Mouse (Mus musculus) thymus, adult 2 months (tissue): ENCODE measurements around the gene Gm5941. TPM values are rescaled to one million over a fixed set of nuclear protein-coding genes. Genes with fewer than 3 reads are reported as not detected.
"Not testable (repeated sequence)": the region's sequence is repeated elsewhere in the genome, so short reads cannot be mapped to it uniquely, and the experiment has no call there.

Experiments used
- DNase-seq: peaks from one replicate; pipeline ENCODE4 v3.0.0; 2021
- H3K27ac ChIP-seq: fragments of 200-500 bp; 2 replicates; pipeline ENCODE4 v1.5.1; 2012; ENCODE audit warnings: low read length, control low read depth; ENCODE audit not compliant: control insufficient read depth, insufficient read depth
- H3K27me3 ChIP-seq: fragments of 200-500 bp; 2 replicates; pipeline ENCODE4 v1.6.1; 2012; ENCODE audit warnings: mild to moderate bottlenecking, low read length, moderate library complexity, mixed read lengths; ENCODE audit not compliant: control insufficient read depth, insufficient read depth
- H3K36me3 ChIP-seq: fragments of 200-500 bp; 2 replicates; pipeline ENCODE4 v1.6.1; 2012; ENCODE audit warnings: mild to moderate bottlenecking, low read length, moderate library complexity; ENCODE audit not compliant: control insufficient read depth, insufficient read depth
- H3K4me1 ChIP-seq: fragments of 200-500 bp; replicated peaks from 2 replicates; pipeline ENCODE4 v1.6.1; 2012; ENCODE audit warnings: low read length; ENCODE audit not compliant: control insufficient read depth, insufficient read depth
- H3K4me3 ChIP-seq: fragments of 200-500 bp; 2 replicates; pipeline ENCODE4 v1.5.1; 2012; ENCODE audit warnings: mild to moderate bottlenecking, low read length, control low read depth, moderate library complexity; ENCODE audit not compliant: control insufficient read depth, insufficient read depth
- CTCF ChIP-seq: fragments of 200-500 bp; IDR thresholded peaks from 2 replicates; pipeline ENCODE4 v1.5.1; 2012; ENCODE audit warnings: mild to moderate bottlenecking, control low read depth, low read length, moderate library complexity, borderline replicate concordance; ENCODE audit not compliant: control insufficient read depth, poor library complexity, insufficient read depth; ENCODE audit errors: extremely low read depth
- POLR2A ChIP-seq: fragments of 200-500 bp; IDR thresholded peaks from 2 replicates; pipeline ENCODE4 v1.6.1; 2012; ENCODE audit warnings: mild to moderate bottlenecking, low read length, control low read depth, moderate library complexity; ENCODE audit not compliant: control insufficient read depth, poor library complexity, insufficient read depth; ENCODE audit errors: extremely low read depth
- WGBS: fragments of 180-500 bp; shearing (Covaris S2); methylation state at CpG from one replicate; pipeline ENCODE4 v1.1.7; 2018; 5-methylcytosine and 5-hydroxymethylcytosine counted together
- polyA plus RNA-seq: library from polyadenylated mRNA; depleted of rRNA; stranded (reverse); fragments of >200 nt; gene quantifications from 2 replicates; pipeline ENCODE4 v1.2.3, GENCODE M21; 2012; rRNA removed

The Gm5941 gene
- not detected in 2 replicates for polyA plus RNA-seq

DNA sequence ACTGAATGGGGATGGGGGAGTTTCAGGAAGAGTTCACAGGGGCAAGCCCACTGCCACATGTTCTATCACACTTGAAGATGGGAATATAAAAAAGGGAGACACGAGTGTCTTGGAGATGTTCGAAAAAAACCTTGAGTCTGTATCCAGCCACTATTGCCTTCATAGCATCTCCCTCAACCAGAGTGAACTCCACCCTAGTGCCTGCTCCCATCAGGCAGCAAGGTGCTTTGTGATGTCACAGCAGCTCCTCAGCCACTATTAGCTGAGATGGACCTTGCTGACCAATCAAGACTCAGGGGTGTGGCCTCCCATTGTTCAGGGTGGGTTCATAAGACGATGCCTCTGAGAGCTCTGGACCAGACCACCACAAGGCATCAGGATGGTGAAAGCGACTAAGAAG, at the start of gene Gm5941:
Gene Gm5941, plus strand, starts transcription at position 301 of the 400 bp plus-strand sequence.
- not testable (repeated sequence) for H3K4me1 ChIP-seq, H3K27me3 ChIP-seq, DNase-seq, H3K27ac ChIP-seq, H3K36me3 ChIP-seq, H3K4me3 ChIP-seq
- 95% methylated on average over 4 of the region's 4 CpGs for WGBS

GRCm38 (mm10) chrX:92460496-92460895, 29.3 kb upstream of the Gm5941 start:
- 47% methylated on average over 3 of the region's 3 CpGs for WGBS
- H3K27me3 ChIP-seq = no peaks in the 10 kb centered on the region
- no peaks in the 10 kb centered on the region for H3K4me1 ChIP-seq
- no peaks in the 10 kb centered on the region for H3K36me3 ChIP-seq
- no peak overlapping the region for H3K27ac ChIP-seq
- TF ChIP-seq POLR2A (no peak), CTCF (no peak)
- no peak for DNase-seq
- no peak overlapping the region for H3K4me3 ChIP-seq

DNA sequence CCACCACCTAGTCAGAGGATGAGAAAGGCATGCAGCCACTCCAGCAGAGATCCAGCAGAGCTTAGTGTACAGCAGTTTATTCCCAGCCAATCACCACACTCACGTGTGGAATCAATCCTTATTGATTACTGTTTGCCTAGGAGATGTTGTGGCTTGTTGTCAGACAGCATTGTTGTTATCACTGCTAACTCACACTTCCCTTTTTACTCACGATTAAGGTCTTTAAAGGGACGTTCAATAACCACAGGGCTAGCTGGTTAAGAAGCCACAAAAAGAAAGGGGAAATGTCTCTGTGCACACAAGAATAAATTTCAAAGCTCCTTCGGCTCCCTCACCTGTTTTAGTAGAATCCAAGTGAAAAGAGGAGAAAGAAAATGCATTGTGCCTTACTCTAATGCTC, 25.0 kb upstream of the Gm5941 start:
- Histone ChIP-seq H3K36me3 (no peaks in the 10 kb centered on the region), H3K27me3 (no peaks in the 10 kb centered on the region), H3K4me3 (no peak overlapping the region), H3K27ac (no peak overlapping the region), H3K4me1 (no peaks in the 10 kb centered on the region)
- no peak for DNase-seq
- no peak for TF ChIP-seq POLR2A
- TF ChIP-seq CTCF = no peak
- 4% methylated on average over 4 of the region's 4 CpGs for WGBS

DNA sequence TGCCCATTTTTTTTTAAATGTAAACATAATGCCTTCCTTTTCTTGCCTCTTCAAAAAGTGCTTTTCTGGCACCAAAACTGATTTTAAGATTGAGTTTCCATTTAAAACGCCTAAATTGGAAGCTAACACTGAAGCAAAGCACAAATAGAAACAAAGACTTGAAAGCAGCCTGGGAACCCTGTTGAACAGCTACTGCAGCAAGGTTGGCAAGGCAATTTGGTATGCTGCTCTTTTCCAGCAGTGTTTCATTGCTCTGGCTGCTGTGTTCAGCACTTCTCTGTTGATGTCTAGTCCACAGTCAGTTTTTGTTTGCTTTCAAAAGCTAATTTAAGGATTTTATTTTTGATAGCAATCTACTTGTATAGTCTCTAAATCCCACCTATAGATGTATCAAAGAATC, 8.5 kb downstream of the Gm5941 start:
- H3K4me3 ChIP-seq = no peak overlapping the region
- H3K27me3 ChIP-seq = no peaks in the 10 kb centered on the region
- H3K36me3 ChIP-seq = no peaks in the 10 kb centered on the region
- 58% methylated on average over 1 of the region's 1 CpGs for WGBS
- no peaks in the 10 kb centered on the region for H3K4me1 ChIP-seq
- no peak overlapping the region for H3K27ac ChIP-seq
- DNase-seq = no peak
- TF ChIP-seq CTCF (no peak), POLR2A (no peak)

DNA sequence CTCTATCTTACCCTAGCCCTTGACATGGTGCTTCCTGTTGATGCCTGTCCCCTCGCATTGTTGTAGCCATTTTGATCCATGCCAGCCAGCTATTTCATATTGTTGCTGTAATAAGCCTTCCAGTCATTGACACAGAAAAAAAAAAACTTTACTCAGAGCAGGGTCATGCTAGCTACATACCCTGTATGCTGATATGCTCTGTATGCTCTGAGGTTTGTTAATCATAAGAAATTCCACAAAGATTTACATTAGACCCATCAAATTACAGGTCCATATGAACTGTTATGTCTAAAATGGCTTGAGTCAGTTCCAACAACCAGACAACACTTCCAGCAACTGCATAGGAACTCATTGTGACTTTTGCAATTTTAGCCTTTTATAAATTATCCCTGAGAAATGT, 38.1 kb downstream of the Gm5941 start:
- Histone ChIP-seq H3K27me3 (no peaks in the 10 kb centered on the region), H3K27ac (no peak overlapping the region), H3K36me3 (no peaks in the 10 kb centered on the region), H3K4me1 (no peaks in the 10 kb centered on the region), H3K4me3 (no peak overlapping the region)
- WGBS = 88% methylated on average over 1 of the region's 1 CpGs
- no peak for DNase-seq
- TF ChIP-seq POLR2A (no peak), CTCF (no peak)

Other genes starting within 250 kb of the Gm5941 start
- gene Mageb18, start 109.6 kb downstream of the Gm5941 start, polyA plus RNA-seq = not detected in 2 replicates